Mouse (Mus musculus): ENCODE measurements around the gene 1700122O11Rik. TPM values are rescaled to one million over a fixed set of nuclear protein-coding genes. Genes with fewer than 3 reads are reported as not detected.

Gene 1700122O11Rik
- polyA plus RNA-seq, 1 experiment from 2014 or later = not detected

DNA sequence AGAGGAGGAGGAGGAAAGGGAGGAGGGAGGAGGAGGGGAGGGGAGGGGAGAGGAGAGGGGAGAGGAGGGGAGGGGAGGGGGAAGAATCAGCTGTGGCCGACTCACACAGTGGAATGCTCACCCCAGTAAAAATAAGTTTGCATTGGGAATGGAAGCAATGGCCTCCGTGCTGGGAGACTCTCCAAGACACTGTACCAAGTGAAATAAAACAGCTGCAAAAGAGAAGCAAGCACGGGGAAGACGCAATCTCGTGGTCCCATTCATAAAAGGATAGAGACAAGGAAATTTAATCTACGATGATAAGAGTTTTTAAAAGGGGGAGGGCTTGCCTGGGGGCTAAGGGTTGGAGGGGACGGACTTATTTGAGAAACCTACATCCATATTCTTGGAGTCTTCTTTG lies 36.9 kb downstream of the 1700122O11Rik start:
- WGBS = 36% methylated on average over 7 of the region's 7 CpGs
- Histone ChIP-seq H3K27ac (replicated peaks; ENCODE audit: low read depth, low read length) (no peak overlapping the region), H3K4me1 (ENCODE audit: control insufficient read depth, insufficient read depth, low read length) (peaks cover 7% of the 10 kb centered on the region; the same call in 1 of the 2 replicates)

GRCm38 (mm10) chr17:47999812-48000211 lies 38.3 kb downstream of the 1700122O11Rik start:
- WGBS = 75% methylated on average over 3 of the region's 3 CpGs
- no peak overlapping the region for H3K9ac ChIP-seq (replicated peaks; ENCODE audit: low read length)
- no peak overlapping the region for H3K4me3 ChIP-seq (replicated peaks; ENCODE audit: low read depth, low read length)
- H3K27ac ChIP-seq (replicated peaks; ENCODE audit: low read depth, low read length) = no peak overlapping the region
- H3K27me3 ChIP-seq (ENCODE audit: control insufficient read depth, insufficient read depth, low read length) = no peaks in the 10 kb centered on the region
- no peak overlapping the region for H3K4me2 ChIP-seq (ENCODE audit: low read length)
- peaks cover 7% of the 10 kb centered on the region; the same call in 1 of the 2 replicates for H3K4me1 ChIP-seq (ENCODE audit: control insufficient read depth, insufficient read depth, low read length)
- no peaks in the 10 kb centered on the region for H3K9me3 ChIP-seq (ENCODE audit: control insufficient read depth, low read length)
- no peak for ATAC-seq (ENCODE audit: low FRiP score, low TSS enrichment)
- DNase-seq = no peak
- no peaks in the 10 kb centered on the region for H3K36me3 ChIP-seq (ENCODE audit: control insufficient read depth, insufficient read depth, low read length)

More for the DNA sequence above, 36.9 kb downstream of the 1700122O11Rik start:
- Histone ChIP-seq H3K9ac (replicated peaks; ENCODE audit: low read length) (no peak overlapping the region; the same call in 1 of the 2 replicates), H3K4me3 (replicated peaks; ENCODE audit: low read depth, low read length) (peak overlapping the region; percentile 32; the same call in 1 of the 2 replicates), H3K36me3 (ENCODE audit: control insufficient read depth, insufficient read depth, low read length) (no peaks in the 10 kb centered on the region), H3K4me2 (ENCODE audit: low read length) (peak overlapping the region; percentile 54), H3K9me3 (ENCODE audit: control insufficient read depth, low read length) (no peaks in the 10 kb centered on the region), H3K27me3 (ENCODE audit: control insufficient read depth, insufficient read depth, low read length) (no peaks in the 10 kb centered on the region)
- DNase-seq (no peak), ATAC-seq (ENCODE audit: low FRiP score, low TSS enrichment) (no peak)

DNA sequence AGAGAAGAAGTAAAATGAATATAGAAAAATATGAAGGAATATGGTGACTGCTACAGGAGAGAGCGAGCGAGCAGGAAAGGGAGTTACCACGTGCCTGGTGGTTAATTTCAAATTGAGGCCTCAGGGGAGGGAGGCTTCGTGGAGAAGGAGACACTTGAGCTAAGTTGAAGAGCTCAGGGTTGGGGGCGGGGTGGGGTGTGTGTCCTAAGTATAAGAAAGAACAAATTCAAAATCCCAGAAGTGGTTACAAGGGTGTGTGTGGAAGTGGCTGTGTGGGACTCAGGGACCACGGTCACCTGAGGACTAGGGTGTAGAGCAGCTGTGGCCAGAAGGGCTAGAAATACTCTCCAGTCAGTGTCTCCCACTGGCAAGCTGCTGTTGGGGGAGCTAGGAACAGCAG lies 38.7 kb downstream of the 1700122O11Rik start:
- Histone ChIP-seq H3K9ac (replicated peaks; ENCODE audit: low read length) (no peak overlapping the region), H3K27ac (replicated peaks; ENCODE audit: low read depth, low read length) (no peak overlapping the region), H3K4me3 (replicated peaks; ENCODE audit: low read depth, low read length) (no peak overlapping the region), H3K27me3 (ENCODE audit: control insufficient read depth, insufficient read depth, low read length) (no peaks in the 10 kb centered on the region), H3K4me2 (ENCODE audit: low read length) (no peak overlapping the region), H3K9me3 (ENCODE audit: control insufficient read depth, low read length) (no peaks in the 10 kb centered on the region), H3K36me3 (ENCODE audit: control insufficient read depth, insufficient read depth, low read length) (no peaks in the 10 kb centered on the region), H3K4me1 (ENCODE audit: control insufficient read depth, insufficient read depth, low read length) (peaks cover 7% of the 10 kb centered on the region; the same call in 1 of the 2 replicates)
- DNase-seq (no peak), ATAC-seq (ENCODE audit: low FRiP score, low TSS enrichment) (no peak)
- 75% methylated on average over 6 of the region's 6 CpGs for WGBS

DNA sequence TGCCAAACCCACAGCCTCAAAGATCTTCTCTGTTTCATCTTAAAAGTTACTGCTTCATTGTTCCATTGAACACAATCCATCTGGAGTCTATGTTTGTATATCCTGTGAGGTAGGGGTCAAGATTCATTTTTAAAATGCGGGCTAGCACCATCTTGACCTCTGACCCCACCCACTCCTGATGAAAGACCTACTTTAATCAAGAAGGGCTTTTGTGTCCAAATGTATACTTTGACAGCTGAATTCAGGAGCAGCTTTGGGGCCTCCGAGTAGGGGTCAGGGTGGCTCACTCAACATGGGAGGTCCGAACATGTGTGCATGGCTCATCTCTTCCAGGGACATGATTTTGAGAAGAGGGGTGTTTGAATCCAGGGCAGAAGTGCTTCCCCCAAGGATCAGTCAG lies 40.3 kb downstream of the 1700122O11Rik start:
- DNase-seq (no peak), ATAC-seq (ENCODE audit: low FRiP score, low TSS enrichment) (no peak)
- Histone ChIP-seq H3K9ac (replicated peaks; ENCODE audit: low read length) (no peak overlapping the region), H3K9me3 (ENCODE audit: control insufficient read depth, low read length) (no peaks in the 10 kb centered on the region), H3K27ac (replicated peaks; ENCODE audit: low read depth, low read length) (no peak overlapping the region), H3K4me3 (replicated peaks; ENCODE audit: low read depth, low read length) (no peak overlapping the region), H3K4me2 (ENCODE audit: low read length) (no peak overlapping the region), H3K4me1 (ENCODE audit: control insufficient read depth, insufficient read depth, low read length) (peaks cover 7% of the 10 kb centered on the region; the same call in 1 of the 2 replicates), H3K36me3 (ENCODE audit: control insufficient read depth, insufficient read depth, low read length) (no peaks in the 10 kb centered on the region), H3K27me3 (ENCODE audit: control insufficient read depth, insufficient read depth, low read length) (no peaks in the 10 kb centered on the region)
- 33% methylated on average over 3 of the region's 3 CpGs for WGBS

DNA sequence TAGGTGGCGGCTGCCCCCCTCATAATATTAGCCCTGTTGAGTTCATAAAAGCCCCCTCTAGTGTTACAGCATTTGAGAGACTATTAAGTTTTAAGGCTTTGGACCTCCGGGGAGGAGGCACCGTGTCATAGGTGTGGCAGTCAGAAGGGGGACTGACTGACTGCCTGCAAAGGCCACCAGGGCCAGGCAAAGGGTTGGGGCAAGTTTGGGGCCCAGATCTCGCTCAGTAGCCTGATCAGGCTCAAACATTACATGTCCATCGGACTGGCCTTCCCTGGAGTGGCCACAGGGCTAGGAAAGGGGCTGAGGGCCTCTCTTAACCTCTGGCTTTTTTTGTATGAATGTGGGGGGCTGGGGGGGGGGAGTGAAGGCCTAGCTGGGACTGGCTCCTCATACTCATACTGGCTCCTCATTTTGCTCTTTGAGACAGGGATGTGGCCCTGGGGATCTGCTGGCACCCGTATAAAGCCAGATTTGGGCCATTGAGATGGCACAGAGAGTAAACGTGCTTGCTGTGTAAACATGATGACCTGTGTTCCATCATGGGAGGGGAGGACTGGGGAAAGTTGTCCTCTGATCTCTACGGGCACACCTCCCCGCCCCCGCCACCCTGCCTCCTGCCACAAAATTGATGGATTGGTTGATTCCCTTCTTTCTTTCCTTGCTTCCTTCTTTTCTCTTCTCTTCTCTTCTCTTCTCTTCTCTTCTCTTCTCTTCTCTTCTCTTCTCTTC lies 47.5 kb downstream of the 1700122O11Rik start:
- H3K9me3 ChIP-seq (ENCODE audit: control insufficient read depth, low read length) = no peaks in the 10 kb centered on the region
- H3K27ac ChIP-seq (replicated peaks; ENCODE audit: low read depth, low read length) = no peak overlapping the region
- no peak overlapping the region for H3K4me2 ChIP-seq (ENCODE audit: low read length)
- peaks cover 10% of the 10 kb centered on the region for H3K4me1 ChIP-seq (ENCODE audit: control insufficient read depth, insufficient read depth, low read length)
- no peaks in the 10 kb centered on the region for H3K27me3 ChIP-seq (ENCODE audit: control insufficient read depth, insufficient read depth, low read length)
- WGBS = 51% methylated on average over 10 of the region's 10 CpGs
- DNase-seq = no peak
- H3K9ac ChIP-seq (replicated peaks; ENCODE audit: low read length) = no peak overlapping the region
- H3K4me3 ChIP-seq (replicated peaks; ENCODE audit: low read depth, low read length) = no peak overlapping the region
- no peak; the same call in 1 of the 2 replicates for ATAC-seq (ENCODE audit: low FRiP score, low TSS enrichment)
- H3K36me3 ChIP-seq (ENCODE audit: control insufficient read depth, insufficient read depth, low read length) = no peaks in the 10 kb centered on the region

- Histone ChIP-seq H3K27me3 (ENCODE audit: control insufficient read depth, insufficient read depth, low read length) (no peaks in the 10 kb centered on the region), H3K9me3 (ENCODE audit: control insufficient read depth, low read length) (no peaks in the 10 kb centered on the region), H3K4me3 (replicated peaks; ENCODE audit: low read depth, low read length) (no peak overlapping the region), H3K9ac (replicated peaks; ENCODE audit: low read length) (no peak overlapping the region), H3K27ac (replicated peaks; ENCODE audit: low read depth, low read length) (no peak overlapping the region), H3K4me2 (ENCODE audit: low read length) (no peak overlapping the region), H3K36me3 (ENCODE audit: control insufficient read depth, insufficient read depth, low read length) (no peaks in the 10 kb centered on the region), H3K4me1 (ENCODE audit: control insufficient read depth, insufficient read depth, low read length) (peaks cover 10% of the 10 kb centered on the region)
- ATAC-seq (ENCODE audit: low FRiP score, low TSS enrichment) (peak; percentile 48), DNase-seq (peak; percentile 71)
- 8% methylated on average over 8 of the region's 8 CpGs for WGBS
Observed at GRCm38 (mm10) chr17:47989951-47990378, 48.1 kb downstream of the 1700122O11Rik start.

- 70% methylated on average over 8 of the region's 8 CpGs for WGBS
- Histone ChIP-seq H3K27me3 (ENCODE audit: control insufficient read depth, insufficient read depth, low read length) (no peaks in the 10 kb centered on the region), H3K9me3 (ENCODE audit: control insufficient read depth, low read length) (no peaks in the 10 kb centered on the region), H3K4me2 (ENCODE audit: low read length) (no peak overlapping the region), H3K27ac (replicated peaks; ENCODE audit: low read depth, low read length) (no peak overlapping the region), H3K36me3 (ENCODE audit: control insufficient read depth, insufficient read depth, low read length) (no peaks in the 10 kb centered on the region), H3K9ac (replicated peaks; ENCODE audit: low read length) (no peak overlapping the region), H3K4me3 (replicated peaks; ENCODE audit: low read depth, low read length) (no peak overlapping the region), H3K4me1 (ENCODE audit: control insufficient read depth, insufficient read depth, low read length) (peaks cover 10% of the 10 kb centered on the region)
- DNase-seq (no peak), ATAC-seq (ENCODE audit: low FRiP score, low TSS enrichment) (no peak)
Observed at GRCm38 (mm10) chr17:47988811-47989210, 49.3 kb downstream of the 1700122O11Rik start.

- 89% methylated on average over 8 of the region's 8 CpGs for WGBS
- Histone ChIP-seq H3K27me3 (ENCODE audit: control insufficient read depth, insufficient read depth, low read length) (no peaks in the 10 kb centered on the region), H3K9me3 (ENCODE audit: control insufficient read depth, low read length) (no peaks in the 10 kb centered on the region), H3K4me2 (ENCODE audit: low read length) (no peak overlapping the region), H3K36me3 (ENCODE audit: control insufficient read depth, insufficient read depth, low read length) (no peaks in the 10 kb centered on the region), H3K9ac (replicated peaks; ENCODE audit: low read length) (no peak overlapping the region), H3K4me3 (replicated peaks; ENCODE audit: low read depth, low read length) (no peak overlapping the region), H3K27ac (replicated peaks; ENCODE audit: low read depth, low read length) (no peak overlapping the region), H3K4me1 (ENCODE audit: control insufficient read depth, insufficient read depth, low read length) (peaks cover 10% of the 10 kb centered on the region)
- ATAC-seq (ENCODE audit: low FRiP score, low TSS enrichment) (no peak), DNase-seq (no peak)
Observed at GRCm38 (mm10) chr17:47988074-47988473, 50.0 kb downstream of the 1700122O11Rik start.
